ENCODE assay signal across 8 mouse cellular contexts in the genomic region with DNA sequence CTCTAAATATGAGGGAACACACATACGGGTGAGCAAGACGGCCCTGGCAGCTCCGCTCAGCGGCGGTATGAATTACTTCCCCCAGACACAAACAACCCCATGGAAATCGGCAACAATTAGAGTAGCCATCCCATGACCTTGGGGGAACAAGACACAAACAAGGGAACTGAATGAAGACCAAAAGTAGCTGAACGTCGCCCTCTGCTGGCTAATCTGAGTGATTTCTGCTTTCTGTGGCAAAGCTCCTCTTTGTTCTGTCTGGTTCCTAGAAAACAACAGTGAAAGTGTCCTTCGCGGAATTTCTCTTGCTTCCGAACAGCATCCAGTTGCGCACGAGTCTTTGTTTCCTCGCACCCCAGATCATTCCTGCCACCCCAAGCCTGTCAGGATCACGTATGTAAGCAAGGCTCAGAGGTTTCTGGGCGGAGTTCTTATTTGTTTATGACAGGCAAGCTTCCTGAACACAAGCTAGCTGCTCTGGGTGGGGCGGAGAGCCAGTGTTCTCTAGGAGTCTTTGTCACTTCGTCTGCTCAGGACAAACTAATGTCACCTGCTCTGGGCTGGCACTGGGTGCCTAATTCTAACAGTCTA. TPM values are rescaled to one million over a fixed set of nuclear protein-coding genes. Genes with fewer than 3 reads are reported as not detected.
DNase-seq lines count a peak whose midpoint lies in the region; ATAC-seq and TF ChIP-seq lines count a peak whose summit lies in the region.

A gene (plus strand): TSS at position 216 of the 591 bp plus-strand sequence.

- peak; percentile 91 for TF ChIP-seq CTCF in liver, embryonic 14.5 days (IDR thresholded peaks at IDR 0.05; ENCODE audit: low read depth)

- 2% methylated on average over 18 of the region's 18 CpGs for WGBS in embryonic facial prominence, embryonic 13.5 days
- 7% methylated on average over 18 of the region's 18 CpGs for WGBS in heart, embryonic 11.5 days (ENCODE audit: insufficient replicate concordance)
- 3% methylated on average over 18 of the region's 18 CpGs for WGBS in kidney, embryonic 14.5 days
- 3% methylated on average over 18 of the region's 18 CpGs for WGBS in liver, embryonic 14.5 days (ENCODE audit: insufficient replicate concordance)
- WGBS in stomach, embryonic 16.5 days, result 2% methylated on average over 18 of the region's 18 CpGs

- H3K9ac ChIP-seq in embryonic facial prominence, embryonic 13.5 days, result peak within 1 kb of the TSS; percentile 72
- peak within 1 kb of the TSS; percentile 83 for H3K9ac ChIP-seq in heart, embryonic 11.5 days (ENCODE audit: low read depth, low read length)
- peak within 1 kb of the TSS; percentile 42 for H3K9ac ChIP-seq in kidney, embryonic 14.5 days (ENCODE audit: low read depth, low read length)
- peak within 1 kb of the TSS; percentile 81 for H3K9ac ChIP-seq in liver, embryonic 14.5 days (replicated peaks)
- peak within 1 kb of the TSS; percentile 76 for H3K9ac ChIP-seq in stomach, embryonic 16.5 days (ENCODE audit: low read length)

- H3K27me3 ChIP-seq in embryonic facial prominence, embryonic 13.5 days, result no peaks in the 10 kb centered on the region
- peaks cover 2% of the 10 kb centered on the region; the same call in 1 of the 2 replicates for H3K27me3 ChIP-seq in heart, embryonic 11.5 days (ENCODE audit: control insufficient read depth, insufficient read depth, low read length)
- no peaks in the 10 kb centered on the region for H3K27me3 ChIP-seq in kidney, embryonic 14.5 days (ENCODE audit: control insufficient read depth, insufficient read depth, low read length)
- H3K27me3 ChIP-seq in liver, embryonic 14.5 days (ENCODE audit: control insufficient read depth, insufficient read depth, low read length), result no peaks in the 10 kb centered on the region
- H3K27me3 ChIP-seq in stomach, embryonic 16.5 days (ENCODE audit: control insufficient read depth, insufficient read depth, low read length), result no peaks in the 10 kb centered on the region

- peak within 1 kb of the TSS; percentile 11; the same call in 1 of the 2 replicates for H3K27ac ChIP-seq in embryonic facial prominence, embryonic 13.5 days
- peak within 1 kb of the TSS; percentile 54 for H3K27ac ChIP-seq in heart, embryonic 11.5 days (ENCODE audit: low read depth, low read length)
- H3K27ac ChIP-seq in kidney, embryonic 14.5 days (ENCODE audit: low read depth, low read length), result peak within 1 kb of the TSS; percentile 10; the same call in 1 of the 2 replicates
- peak within 1 kb of the TSS; percentile 92 for H3K27ac ChIP-seq in liver, embryonic 14.5 days
- H3K27ac ChIP-seq in stomach, embryonic 16.5 days (ENCODE audit: low read length), result peak within 1 kb of the TSS; percentile 70

- peak within 1 kb of the TSS; percentile 47 for H3K4me3 ChIP-seq in embryonic facial prominence, embryonic 13.5 days
- H3K4me3 ChIP-seq in heart, embryonic 11.5 days (ENCODE audit: low read depth, low read length), result peak within 1 kb of the TSS; percentile 49
- H3K4me3 ChIP-seq in kidney, embryonic 14.5 days (ENCODE audit: low read length), result peak within 1 kb of the TSS; percentile 21
- peak within 1 kb of the TSS; percentile 60 to 83 for H3K4me3 ChIP-seq in liver, embryonic 14.5 days (ENCODE audit: insufficient read depth in 1 of 2, low read depth in 2 of 2, low read length in 2 of 2)
- peak within 1 kb of the TSS; percentile 48 for H3K4me3 ChIP-seq in stomach, embryonic 16.5 days (replicated peaks; ENCODE audit: low read length)

- no peaks in the 10 kb centered on the region for H3K36me3 ChIP-seq in embryonic facial prominence, embryonic 13.5 days
- no peaks in the 10 kb centered on the region for H3K36me3 ChIP-seq in heart, embryonic 11.5 days (ENCODE audit: control insufficient read depth, insufficient read depth, low read length)
- H3K36me3 ChIP-seq in kidney, embryonic 14.5 days (ENCODE audit: control insufficient read depth, insufficient read depth, low read length), result no peaks in the 10 kb centered on the region
- H3K36me3 ChIP-seq in liver, embryonic 14.5 days (replicated peaks; ENCODE audit: control insufficient read depth, insufficient read depth, low read depth), result no peaks in the 10 kb centered on the region
- H3K36me3 ChIP-seq in stomach, embryonic 16.5 days (ENCODE audit: control insufficient read depth, insufficient read depth, low read length), result no peaks in the 10 kb centered on the region

- ATAC-seq in CD4-positive, CD25-positive, alpha-beta regulatory T cell, adult 4 months, result peak; percentile 64
- 0 out of 2 replicates have a peak, but pooled peaks have one; percentile 60 for ATAC-seq in embryonic facial prominence, embryonic 13.5 days (ENCODE audit: insufficient number of reproducible peaks, insufficient read depth, low FRiP score, low TSS enrichment, low read depth)
- peak; percentile 69 for ATAC-seq in heart, embryonic 11.5 days (replicated peaks; ENCODE audit: insufficient number of reproducible peaks, low FRiP score, low TSS enrichment)
- ATAC-seq in kidney, embryonic 14.5 days (ENCODE audit: low FRiP score, low TSS enrichment), result peak; percentile 68
- ATAC-seq in liver, embryonic 14.5 days (ENCODE audit: insufficient read depth), result peak; percentile 76
- peak; percentile 44 for ATAC-seq in stomach, embryonic 16.5 days (ENCODE audit: insufficient read depth, low FRiP score)

- peak; percentile 83 for DNase-seq in adrenal gland, postnatal 14 days
- DNase-seq in liver, embryonic 14.5 days (ENCODE audit: low read depth in 3 of 3, low spot score in 3 of 3), result peak; percentile 74 to 84 (median 75)
- peak; percentile 78 to 79 for DNase-seq in natural killer cell, adult 2 months (ENCODE audit: low spot score in 2 of 2)

- peaks cover 28% of the 10 kb centered on the region for H3K4me1 ChIP-seq in embryonic facial prominence, embryonic 13.5 days
- H3K4me1 ChIP-seq in heart, embryonic 11.5 days (ENCODE audit: control insufficient read depth, insufficient read depth, low read length), result peaks cover 10% of the 10 kb centered on the region
- H3K4me1 ChIP-seq in kidney, embryonic 14.5 days (ENCODE audit: control insufficient read depth, insufficient read depth, low read length), result peaks cover 20% of the 10 kb centered on the region; the same call in 1 of the 2 replicates
- H3K4me1 ChIP-seq in liver, embryonic 14.5 days (replicated peaks; ENCODE audit: control insufficient read depth in 2 of 2, insufficient read depth in 2 of 2, low read length in 1 of 2), result peaks cover 22 to 34% of the 10 kb centered on the region in 2 experiments
- peaks cover 16% of the 10 kb centered on the region; the same call in 1 of the 2 replicates for H3K4me1 ChIP-seq in stomach, embryonic 16.5 days (ENCODE audit: control insufficient read depth, insufficient read depth, low read length)

- no peaks in the 10 kb centered on the region for H3K9me3 ChIP-seq in embryonic facial prominence, embryonic 13.5 days
- H3K9me3 ChIP-seq in heart, embryonic 11.5 days (replicated peaks; ENCODE audit: control insufficient read depth, low read length), result no peaks in the 10 kb centered on the region
- no peaks in the 10 kb centered on the region for H3K9me3 ChIP-seq in kidney, embryonic 14.5 days (ENCODE audit: control insufficient read depth, low read length)
- no peaks in the 10 kb centered on the region for H3K9me3 ChIP-seq in liver, embryonic 14.5 days (ENCODE audit: control insufficient read depth, low read length)
- H3K9me3 ChIP-seq in stomach, embryonic 16.5 days (replicated peaks; ENCODE audit: control insufficient read depth, low read length), result no peaks in the 10 kb centered on the region

- peak within 1 kb of the TSS; percentile 63 for H3K4me2 ChIP-seq in embryonic facial prominence, embryonic 13.5 days
- H3K4me2 ChIP-seq in heart, embryonic 11.5 days, result peak within 1 kb of the TSS; percentile 71
- peak within 1 kb of the TSS; percentile 46 for H3K4me2 ChIP-seq in kidney, embryonic 14.5 days (replicated peaks; ENCODE audit: low read depth, low read length)
- peak within 1 kb of the TSS; percentile 73 for H3K4me2 ChIP-seq in liver, embryonic 14.5 days (ENCODE audit: low read depth)
- H3K4me2 ChIP-seq in stomach, embryonic 16.5 days (ENCODE audit: low read depth, low read length), result peak within 1 kb of the TSS; percentile 63

- TF ChIP-seq EP300 in liver, embryonic 14.5 days (IDR thresholded peaks at IDR 0.05; ENCODE audit: low read depth), result no peak

RNA-seq across cellular contexts. Expression of the gene that starts here (rescaled TPM):
- 10 to 100 TPM; 53.0 to 58.5 TPM for polyA plus RNA-seq in CD4-positive, CD25-positive, alpha-beta regulatory T cell, adult 4 months (2017; shearing (Covaris generic))
- total RNA-seq in adrenal gland, postnatal 14 days (2021), result 10.0 and 13.1 TPM in 2 replicates
- polyA plus RNA-seq in embryonic facial prominence, embryonic 13.5 days (2015; fragmentation: Nextera tagmentation; extraction: Ambion mirVana), result 16.2 and 16.7 TPM in 2 replicates
- polyA plus RNA-seq in heart, embryonic 11.5 days (2014; fragmentation: Nextera tagmentation; extraction: Ambion mirVana), result 9.3 and 9.7 TPM in 2 replicates
- 6.5 and 7.5 TPM in 2 replicates for polyA plus RNA-seq in kidney, embryonic 14.5 days (2014; fragmentation: Nextera tagmentation; extraction: Ambion mirVana)
- polyA plus RNA-seq in liver, embryonic 14.5 days (2012; rRNA removed), result 12.4 and 17.8 TPM in 2 replicates
- polyA plus RNA-seq in liver, embryonic 14.5 days (2014; fragmentation: Nextera tagmentation; extraction: Ambion mirVana), result 15.6 TPM in 2 replicates
- polyA plus RNA-seq in stomach, embryonic 16.5 days (2015; fragmentation: Nextera tagmentation; extraction: Ambion mirVana), result 13.7 TPM in 2 replicates

Comparison
In these comparisons a context has a peak if more than half of its experiments do, and no peak if none do; other contexts are left out.
1. Peak in every context shown above with its lines: DNase-seq, ATAC-seq, H3K4me3 ChIP-seq and H3K27ac ChIP-seq.
2. H3K27ac ChIP-seq: peak in every context shown above with its lines; median percentile 92 in liver, embryonic 14.5 days; 70 in stomach, embryonic 16.5 days; 54 in heart, embryonic 11.5 days; 11 in embryonic facial prominence, embryonic 13.5 days; 10 in kidney, embryonic 14.5 days.
3. H3K4me3 ChIP-seq: peak in every context shown above with its lines; median percentile 72 in liver, embryonic 14.5 days; 49 in heart, embryonic 11.5 days; 48 in stomach, embryonic 16.5 days; 47 in embryonic facial prominence, embryonic 13.5 days; 21 in kidney, embryonic 14.5 days.